Mouse (Mus musculus) megakaryocyte, embryonic 14.5 days (primary cell): ENCODE data around the gene Adarb1. TPM values are rescaled to one million over a fixed set of nuclear protein-coding genes. Genes with fewer than 3 reads are reported as not detected.
A peak's percentile ranks its signal among the peaks of the same experiment; 100 is the strongest.

Experiments
- H3K27me3 ChIP-seq: replicated peaks from 2 replicates; pipeline ENCODE3; 2012; ENCODE audit warnings: inconsistent platforms
- H3K36me3 ChIP-seq: replicated peaks from 2 replicates; pipeline ENCODE3; 2012; ENCODE audit warnings: low read length, inconsistent platforms, mixed read lengths
- H3K4me1 ChIP-seq: 2 replicates; pipeline ENCODE4 v1.6.1; 2012; ENCODE audit warnings: inconsistent platforms
- H3K4me3 ChIP-seq: replicated peaks from 2 replicates; pipeline ENCODE3; 2012; ENCODE audit warnings: moderate library complexity, mild to moderate bottlenecking, inconsistent platforms
- H3K9me3 ChIP-seq: 2 replicates; pipeline ENCODE4 v1.6.1; 2012; ENCODE audit warnings: inconsistent platforms
- FLI1 ChIP-seq: IDR thresholded peaks from 2 replicates; pipeline ENCODE4 v1.6.1; 2012; ENCODE audit warnings: low read length, inconsistent platforms, mixed read lengths
- GATA1 ChIP-seq: IDR thresholded peaks from 3 replicates; pipeline ENCODE4 v1.6.1; 2012; ENCODE audit warnings: mixed read lengths, low read length, inconsistent platforms, borderline replicate concordance
- polyA plus RNA-seq: library from polyadenylated mRNA; stranded (reverse); fragments of >175 nt; gene quantifications from 2 replicates; pipeline ENCODE4 v1.2.3, GENCODE M21; 2012; ENCODE audit warnings: low replicate concordance; ENCODE audit not compliant: insufficient read depth

Gene Adarb1
- polyA plus RNA-seq, 1 experiment, result 1.6 TPM

DNA sequence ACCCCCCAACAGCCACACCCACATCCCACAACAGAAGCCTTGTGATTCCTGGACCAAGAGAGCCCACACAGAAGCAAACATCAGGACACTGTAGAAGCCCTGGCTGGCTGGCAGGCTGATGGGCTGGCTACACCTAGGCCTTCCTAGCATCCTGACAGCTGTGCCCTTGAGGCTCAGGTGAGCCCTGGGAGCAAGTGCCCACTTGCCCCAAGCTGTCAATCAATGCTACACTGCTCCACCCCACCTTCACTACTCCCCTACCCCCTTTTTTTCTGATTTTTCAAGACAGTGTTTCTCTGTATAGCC, 32.0 kb upstream of the Adarb1 start:
- Histone ChIP-seq H3K4me1 (peaks cover 80% of the 10 kb centered on the region), H3K9me3 (peaks cover 21% of the 10 kb centered on the region), H3K4me3 (peak overlapping the region; percentile 91), H3K36me3 (peaks cover 24% of the 10 kb centered on the region), H3K27me3 (peaks cover 6% of the 10 kb centered on the region)
- TF ChIP-seq FLI1, result no peak
- no peak for TF ChIP-seq GATA1

- Histone ChIP-seq H3K4me1 (peaks cover 78% of the 10 kb centered on the region), H3K9me3 (peaks cover 21% of the 10 kb centered on the region), H3K36me3 (peaks cover 23% of the 10 kb centered on the region), H3K27me3 (peaks cover 4% of the 10 kb centered on the region), H3K4me3 (peak overlapping the region; percentile 91)
- TF ChIP-seq FLI1 (no peak), GATA1 (no peak)
These were observed 31.5 kb upstream of the Adarb1 start for GRCm38 (mm10) chr10:77449315-77450158.

DNA sequence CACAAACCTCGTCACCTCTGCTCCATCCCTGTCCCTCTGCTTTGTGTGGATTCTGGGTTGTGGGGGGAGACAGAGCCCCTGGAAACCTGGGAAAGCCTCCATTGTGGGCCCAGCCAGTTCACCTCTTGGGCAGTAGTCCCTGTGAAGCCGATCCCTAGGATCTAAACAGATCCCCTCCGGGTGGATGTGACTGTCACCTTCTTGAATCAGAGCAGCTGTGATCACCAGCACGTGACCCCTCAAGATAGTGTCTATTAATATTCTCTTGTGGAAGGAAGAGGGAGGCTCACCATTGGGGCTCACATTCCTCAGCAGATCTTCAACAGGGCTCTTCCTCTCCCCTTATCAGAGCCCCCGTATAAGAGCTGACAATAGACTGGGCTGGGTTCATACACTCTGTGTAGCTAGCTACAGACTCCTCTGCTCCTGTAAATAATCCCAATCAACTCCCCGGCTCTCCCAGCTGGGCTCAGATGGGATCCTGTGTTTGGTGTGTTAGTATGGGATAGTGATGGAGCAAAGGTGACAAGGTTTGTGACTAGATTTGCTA, 30.7 kb upstream of the Adarb1 start:
- Histone ChIP-seq H3K4me3 (peak overlapping the region; percentile 91), H3K36me3 (peaks cover 21% of the 10 kb centered on the region), H3K9me3 (peaks cover 21% of the 10 kb centered on the region), H3K27me3 (peaks cover 4% of the 10 kb centered on the region), H3K4me1 (peaks cover 72% of the 10 kb centered on the region)
- TF ChIP-seq GATA1, result no peak
- TF ChIP-seq FLI1, result no peak

GRCm38 (mm10) chr10:77448209-77448608, 30.1 kb upstream of the Adarb1 start:
- Histone ChIP-seq H3K27me3 (peaks cover 4% of the 10 kb centered on the region), H3K9me3 (peaks cover 15% of the 10 kb centered on the region), H3K4me3 (peak overlapping the region; percentile 66), H3K36me3 (peaks cover 16% of the 10 kb centered on the region), H3K4me1 (peaks cover 76% of the 10 kb centered on the region)
- TF ChIP-seq GATA1 (no peak), FLI1 (no peak)

GRCm38 (mm10) chr10:77447755-77448154, 29.7 kb upstream of the Adarb1 start:
- Histone ChIP-seq H3K4me3 (no peak overlapping the region), H3K4me1 (peaks cover 77% of the 10 kb centered on the region), H3K36me3 (peaks cover 11% of the 10 kb centered on the region), H3K9me3 (peaks cover 11% of the 10 kb centered on the region), H3K27me3 (peaks cover 4% of the 10 kb centered on the region)
- TF ChIP-seq GATA1 (no peak), FLI1 (no peak)

GRCm38 (mm10) chr10:77442250-77442649, 24.2 kb upstream of the Adarb1 start:
- Histone ChIP-seq H3K27me3 (no peaks in the 10 kb centered on the region), H3K36me3 (no peaks in the 10 kb centered on the region), H3K4me1 (peaks cover 80% of the 10 kb centered on the region), H3K4me3 (no peak overlapping the region), H3K9me3 (no peaks in the 10 kb centered on the region)
- TF ChIP-seq GATA1 (no peak), FLI1 (no peak)

- H3K4me3 ChIP-seq, result no peak overlapping the region
- no peaks in the 10 kb centered on the region for H3K36me3 ChIP-seq
- H3K9me3 ChIP-seq, result no peaks in the 10 kb centered on the region
- peaks cover 80% of the 10 kb centered on the region for H3K4me1 ChIP-seq
- H3K27me3 ChIP-seq, result no peaks in the 10 kb centered on the region
- TF ChIP-seq FLI1 (no peak), GATA1 (no peak)
These were observed 23.7 kb upstream of the Adarb1 start for GRCm38 (mm10) chr10:77441812-77442211.

GRCm38 (mm10) chr10:77440841-77441755, 23.0 kb upstream of the Adarb1 start:
- H3K36me3 ChIP-seq, result no peaks in the 10 kb centered on the region
- H3K4me3 ChIP-seq, result peak overlapping the region; percentile 64
- H3K9me3 ChIP-seq, result no peaks in the 10 kb centered on the region
- peaks cover 80% of the 10 kb centered on the region for H3K4me1 ChIP-seq
- TF ChIP-seq FLI1, result no peak
- TF ChIP-seq GATA1, result no peak
- no peaks in the 10 kb centered on the region for H3K27me3 ChIP-seq

GRCm38 (mm10) chr10:77440286-77440685, 22.2 kb upstream of the Adarb1 start:
- H3K27me3 ChIP-seq, result no peaks in the 10 kb centered on the region
- H3K9me3 ChIP-seq, result no peaks in the 10 kb centered on the region
- peaks cover 80% of the 10 kb centered on the region for H3K4me1 ChIP-seq
- no peaks in the 10 kb centered on the region for H3K36me3 ChIP-seq
- TF ChIP-seq FLI1, result no peak
- no peak for TF ChIP-seq GATA1
- peak overlapping the region; percentile 2 for H3K4me3 ChIP-seq

DNA sequence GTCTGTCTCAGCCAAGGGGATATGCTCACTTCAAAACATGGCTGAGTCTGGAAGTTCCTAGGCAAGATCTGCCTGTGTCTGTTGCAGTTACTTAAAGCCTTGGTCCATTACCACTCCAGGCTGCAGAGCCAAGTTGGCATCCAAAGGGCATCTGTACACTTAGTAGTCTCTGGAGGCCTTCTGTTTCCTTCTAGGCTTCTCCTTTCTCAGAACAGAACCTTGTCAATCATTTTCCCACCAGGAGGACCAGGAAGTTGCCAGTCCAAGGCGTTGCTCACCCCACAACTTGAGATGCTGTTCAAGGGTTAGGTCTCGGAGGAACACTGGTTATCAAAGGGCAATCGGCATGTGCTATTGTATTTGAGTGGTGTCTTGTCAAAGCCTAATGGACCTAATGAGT, 21.0 kb upstream of the Adarb1 start:
- no peaks in the 10 kb centered on the region for H3K9me3 ChIP-seq
- H3K4me1 ChIP-seq, result peaks cover 89% of the 10 kb centered on the region
- no peak overlapping the region for H3K4me3 ChIP-seq
- H3K36me3 ChIP-seq, result no peaks in the 10 kb centered on the region
- H3K27me3 ChIP-seq, result no peaks in the 10 kb centered on the region
- TF ChIP-seq GATA1, result no peak
- TF ChIP-seq FLI1, result no peak
